Mouse (Mus musculus) MEL (cell line): ENCODE data around the gene Tmed8. TPM values are rescaled to one million over a fixed set of nuclear protein-coding genes. Genes with fewer than 3 reads are reported as not detected.

Experiments
- DNase-seq: peaks from one replicate; pipeline ENCODE4 v3.0.0; 2011; ENCODE audit warnings: low read depth, low spot score
- H3K27ac ChIP-seq: 2 replicates; pipeline ENCODE4 v1.5.1; 2012; ENCODE audit warnings: low read depth, mild to moderate bottlenecking, control low read depth, low read length, moderate library complexity; ENCODE audit not compliant: control insufficient read depth
- H3K27me3 ChIP-seq, 2 experiments: fragments of 150-350 bp in 1 of 2; sonication (generic) in 1 of 2; 2 replicates each; pipeline ENCODE4 v1.6.1; 2012; ENCODE audit warnings: low read length in 2 of 2, mild to moderate bottlenecking in 2 of 2, improper control_type of control experiment in 1 of 2, moderate library complexity in 1 of 2; ENCODE audit not compliant: insufficient read depth in 2 of 2, control insufficient read depth in 1 of 2
- H3K36me3 ChIP-seq, 2 experiments: 2 replicates each; pipeline ENCODE4 v1.6.1; 2012 to 2014; ENCODE audit warnings: low read length in 2 of 2, improper control_type of control experiment in 1 of 2, inconsistent platforms in 1 of 2, mild to moderate bottlenecking in 1 of 2; ENCODE audit not compliant: insufficient read depth in 2 of 2, control insufficient read depth in 1 of 2
- H3K4me1 ChIP-seq, 2 experiments: fragments of 150-350 bp in 1 of 2; sonication (generic) in 1 of 2; 2 replicates each; pipeline ENCODE4 v1.6.1; 2012; ENCODE audit warnings: low read length in 2 of 2, improper control_type of control experiment in 1 of 2, mild to moderate bottlenecking in 1 of 2; ENCODE audit not compliant: insufficient read depth in 2 of 2, control insufficient read depth in 1 of 2
- H3K4me3 ChIP-seq, 2 experiments: fragments of 150-350 bp in 1 of 2; sonication (generic) in 1 of 2; 2 replicates each; pipeline ENCODE4 v1.5.1; 2012; ENCODE audit warnings: low read depth in 2 of 2, low read length in 2 of 2, mild to moderate bottlenecking in 2 of 2, moderate library complexity in 2 of 2, control low read depth in 1 of 2, improper control_type of control experiment in 1 of 2; ENCODE audit not compliant: control insufficient read depth in 1 of 2, insufficient read depth in 1 of 2
- H3K79me2 ChIP-seq: 2 replicates; pipeline ENCODE4 v1.6.1; 2012; ENCODE audit warnings: mild to moderate bottlenecking, low read length, moderate library complexity; ENCODE audit not compliant: control insufficient read depth, poor library complexity, insufficient read depth
- H3K9ac ChIP-seq: 2 replicates; pipeline ENCODE4 v1.6.1; 2012; ENCODE audit warnings: low read depth, mild to moderate bottlenecking, control low read depth, low read length, moderate library complexity; ENCODE audit not compliant: control insufficient read depth, poor library complexity, severe bottlenecking
- H3K9me3 ChIP-seq: fragments of 150-350 bp; sonication (generic); replicated peaks from 2 replicates; pipeline ENCODE4 v1.6.1; 2012; ENCODE audit warnings: mild to moderate bottlenecking, low read length, improper control_type of control experiment, moderate library complexity; ENCODE audit not compliant: insufficient read depth
- BHLHE40 ChIP-seq: IDR thresholded peaks from 2 replicates; pipeline ENCODE4 v1.6.1; 2012; ENCODE audit warnings: low read depth, mild to moderate bottlenecking, inconsistent platforms, low read length, improper control_type of control experiment, borderline replicate concordance
- E2F4 ChIP-seq: IDR thresholded peaks from 2 replicates; pipeline ENCODE4 v1.6.1; 2011; ENCODE audit warnings: low read depth, low read length, improper control_type of control experiment, borderline replicate concordance
- ETS1 ChIP-seq: IDR thresholded peaks from 2 replicates; pipeline ENCODE4 v1.6.1; 2012; ENCODE audit warnings: low read depth, mild to moderate bottlenecking, inconsistent platforms, low read length, improper control_type of control experiment, moderate library complexity
- GABPA ChIP-seq: IDR thresholded peaks from 2 replicates; pipeline ENCODE4 v1.6.1; 2012; ENCODE audit warnings: low read depth, mild to moderate bottlenecking, inconsistent platforms, low read length, improper control_type of control experiment, moderate library complexity
- GATA1 ChIP-seq: IDR thresholded peaks from 2 replicates; pipeline ENCODE4 v1.6.1; 2011; ENCODE audit warnings: low read depth, low read length, improper control_type of control experiment
- HCFC1 ChIP-seq: IDR thresholded peaks from 2 replicates; pipeline ENCODE4 v1.6.1; 2012; ENCODE audit warnings: low read depth, mild to moderate bottlenecking, inconsistent platforms, low read length, improper control_type of control experiment, moderate library complexity
- MAX ChIP-seq: IDR thresholded peaks from 2 replicates; pipeline ENCODE4 v1.6.1; 2011; ENCODE audit warnings: low read length, improper control_type of control experiment
- MXI1 ChIP-seq: IDR thresholded peaks from 2 replicates; pipeline ENCODE4 v1.6.1; 2011; ENCODE audit warnings: mild to moderate bottlenecking, low read depth, low read length, improper control_type of control experiment
- MYC ChIP-seq: IDR thresholded peaks from 2 replicates; pipeline ENCODE4 v1.6.1; 2011; ENCODE audit warnings: low read depth, mild to moderate bottlenecking, low read length, improper control_type of control experiment, moderate library complexity
- NELFE ChIP-seq: IDR thresholded peaks from 2 replicates; pipeline ENCODE4 v1.6.1; 2011; ENCODE audit warnings: low read depth, low read length, improper control_type of control experiment
- POLR2A ChIP-seq, 2 experiments: IDR thresholded peaks; 2 replicates each; pipeline ENCODE4 v1.6.1; 2011 to 2012; ENCODE audit warnings: low read length in 2 of 2, mild to moderate bottlenecking in 2 of 2, control low read depth in 1 of 2, improper control_type of control experiment in 1 of 2, low read depth in 1 of 2, moderate library complexity in 1 of 2; ENCODE audit not compliant: control insufficient read depth in 1 of 2, insufficient read depth in 1 of 2, poor library complexity in 1 of 2
- POLR2AphosphoS2 ChIP-seq: IDR thresholded peaks from 2 replicates; pipeline ENCODE4 v1.6.1; 2011; ENCODE audit warnings: low read length, improper control_type of control experiment
- SIN3A ChIP-seq: IDR thresholded peaks from 2 replicates; pipeline ENCODE4 v1.6.1; 2012; ENCODE audit warnings: low read length, improper control_type of control experiment, inconsistent platforms
- TAL1 ChIP-seq: IDR thresholded peaks from 2 replicates; pipeline ENCODE4 v1.6.1; 2012; ENCODE audit warnings: mild to moderate bottlenecking, inconsistent platforms, low read length, moderate library complexity, mixed read lengths
- TBP ChIP-seq: IDR thresholded peaks from 2 replicates; pipeline ENCODE4 v1.8.0; 2011; ENCODE audit warnings: low read depth, low read length, improper control_type of control experiment
- TCF12 ChIP-seq: IDR thresholded peaks from 2 replicates; pipeline ENCODE4 v1.6.1; 2014; ENCODE audit warnings: low read depth, mild to moderate bottlenecking, inconsistent platforms, low read length, improper control_type of control experiment, moderate library complexity
- UBTF ChIP-seq: IDR thresholded peaks from 2 replicates; pipeline ENCODE4 v1.6.1; 2012; ENCODE audit warnings: low read depth, mild to moderate bottlenecking, inconsistent platforms, low read length, improper control_type of control experiment, moderate library complexity, borderline replicate concordance; ENCODE audit not compliant: insufficient read depth
- USF1 ChIP-seq: IDR thresholded peaks from 2 replicates; pipeline ENCODE4 v1.6.1; 2014; ENCODE audit warnings: low read depth, mild to moderate bottlenecking, inconsistent platforms, low read length, improper control_type of control experiment, moderate library complexity
- ZC3H11A ChIP-seq: IDR thresholded peaks from 2 replicates; pipeline ENCODE4 v1.6.1; 2012; ENCODE audit warnings: low read depth, mild to moderate bottlenecking, inconsistent platforms, low read length, improper control_type of control experiment
- polyA plus RNA-seq, 2 experiments: library from polyadenylated mRNA; stranded (reverse) in 1 of 2; unstranded in 1 of 2; fragments of >175 nt in 1 of 2; fragments of >200 nt in 1 of 2; gene quantifications; 2 replicates each; pipeline versions ENCODE4 v1.2.1 to v1.2.4; 2012; ENCODE audit warnings: low replicate concordance in 2 of 2, low read depth in 1 of 2; ENCODE audit not compliant: insufficient read length in 2 of 2, insufficient read depth in 1 of 2, missing spikeins in 1 of 2
- total RNA-seq: library from RNA; depleted of rRNA; stranded (reverse); fragments of 300-350 nt; gene quantifications from 2 replicates; pipeline ENCODE4 v1.2.3, GENCODE M21; 2012; rRNA removed

Tmed8 gene
- total RNA-seq, result 4.7 and 5.0 TPM in 2 replicates
- 1 to 10 TPM in 1 of 2 experiments, not detected in 1; 6.9 TPM for polyA plus RNA-seq

DNA sequence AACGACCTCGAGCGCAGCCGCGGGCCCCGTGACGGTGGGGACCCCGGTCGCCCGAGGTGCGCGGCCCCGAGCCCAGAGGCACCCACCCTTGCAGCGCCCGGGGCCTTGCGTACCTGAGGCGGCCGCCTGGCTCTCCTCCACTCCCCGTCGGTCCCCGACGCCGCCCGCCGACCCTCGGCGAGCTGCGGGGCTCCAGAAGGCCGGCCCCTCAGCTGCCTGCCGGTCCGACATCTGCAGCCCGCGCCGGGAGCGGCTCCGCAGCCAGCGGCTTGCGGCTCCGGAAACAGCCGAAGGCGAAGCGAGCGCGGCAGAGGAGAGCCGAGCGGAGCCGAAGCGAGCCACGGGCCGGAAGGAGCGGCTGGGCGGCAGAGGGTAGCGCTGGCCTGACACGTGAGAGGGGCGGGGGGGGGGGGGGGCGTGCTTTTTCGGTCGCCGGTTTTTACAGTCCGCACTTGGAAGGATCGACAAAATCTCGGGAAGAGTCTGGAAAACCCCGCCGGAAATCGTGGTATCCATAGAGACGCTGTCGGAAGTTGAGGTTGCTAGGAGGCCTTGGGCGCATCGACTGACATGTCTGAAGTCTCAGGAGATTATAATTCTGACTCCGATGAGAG lies at the start of gene Tmed8:
TSS of gene Tmed8 (minus strand) at position 482 of the 614 bp plus-strand sequence.
- Histone ChIP-seq H3K27me3 (no peaks in the 10 kb centered on the region), H3K9ac (peak within 1 kb of the TSS; percentile 94), H3K36me3 (peaks cover 0 to 19% of the 10 kb centered on the region in 2 experiments; a peak in 2 of 4 replicates), H3K4me3 (peak within 1 kb of the TSS; percentile 73 to 94), H3K4me1 (peaks cover 7 to 11% of the 10 kb centered on the region in 2 experiments), H3K27ac (peak within 1 kb of the TSS; percentile 32), H3K9me3 (no peaks in the 10 kb centered on the region), H3K79me2 (peaks cover 15% of the 10 kb centered on the region)
- peak; percentile 82 for DNase-seq
- TF ChIP-seq E2F4 (no peak), GABPA (no peak), UBTF (0 out of 2 replicates have a peak, but pooled peaks have one; percentile 29), USF1 (peak; percentile 36; the same call in 1 of the 2 replicates), BHLHE40 (peak; percentile 64; the same call in 1 of the 2 replicates), HCFC1 (peak; percentile 62), NELFE (peak; percentile 46), GATA1 (no peak), MXI1 (peak; percentile 39), ZC3H11A (no peak), SIN3A (peak; percentile 75), POLR2A (IDR thresholded peaks at IDR 0.05; ENCODE audit: control insufficient read depth in 1 of 2, insufficient read depth in 1 of 2, low read depth in 1 of 2, low read length in 2 of 2, poor library complexity in 1 of 2) (peak in 1 of 2 experiments; percentile 56; a peak in 2 of 4 replicates)

DNA sequence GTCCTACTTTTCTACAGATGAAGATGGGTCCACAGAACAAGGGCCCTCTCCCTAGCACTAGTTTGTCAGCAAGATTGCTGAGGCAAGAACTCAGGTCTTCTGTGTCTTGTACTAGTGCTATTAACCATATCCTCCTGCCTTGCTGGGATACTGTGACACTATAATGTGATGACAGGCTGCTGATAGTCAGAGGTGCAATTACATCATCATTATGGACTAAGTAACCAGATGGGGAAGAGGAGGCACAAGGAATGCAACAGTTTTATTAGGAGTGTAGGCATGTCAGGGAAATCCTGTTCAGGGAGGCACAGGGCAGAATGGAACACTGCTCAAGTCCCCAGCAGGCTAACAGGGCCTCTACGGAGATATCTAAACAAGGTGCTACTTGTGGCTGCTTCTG lies 38.4 kb upstream of the Tmed8 start, which contains the start of gene Noxred1:
TSS of gene Noxred1 (minus strand) at position 101 of the 400 bp plus-strand sequence.
- TF ChIP-seq USF1, result no peak
- no peak for TF ChIP-seq GATA1
- no peak for TF ChIP-seq TAL1
- TF ChIP-seq ETS1, result no peak
- TF ChIP-seq E2F4, result no peak
- no peak for TF ChIP-seq MAX
- no peak for TF ChIP-seq POLR2AphosphoS2
- no peak for TF ChIP-seq MYC
- no peak for TF ChIP-seq ZC3H11A
- no peak for TF ChIP-seq TCF12
- TF ChIP-seq POLR2A (IDR thresholded peaks at IDR 0.05; ENCODE audit: control insufficient read depth in 1 of 2, insufficient read depth in 1 of 2, low read depth in 1 of 2, low read length in 2 of 2, poor library complexity in 1 of 2), result no peak
- TF ChIP-seq SIN3A, result no peak
- no peak for TF ChIP-seq TBP
- H3K9ac ChIP-seq, result no peak within 1 kb of the TSS
- no peaks in the 10 kb centered on the region; a peak in 2 of 4 replicates for H3K36me3 ChIP-seq
- no peak within 1 kb of the TSS for H3K27ac ChIP-seq
- H3K27me3 ChIP-seq, result no peaks in the 10 kb centered on the region
- peaks cover 0 to 3% of the 10 kb centered on the region in 2 experiments; a peak in 1 of 4 replicates for H3K4me1 ChIP-seq
- H3K79me2 ChIP-seq, result no peaks in the 10 kb centered on the region
- no peak within 1 kb of the TSS for H3K4me3 ChIP-seq
- H3K9me3 ChIP-seq, result no peaks in the 10 kb centered on the region
- no peak for DNase-seq
